In the genomic region with DNA sequence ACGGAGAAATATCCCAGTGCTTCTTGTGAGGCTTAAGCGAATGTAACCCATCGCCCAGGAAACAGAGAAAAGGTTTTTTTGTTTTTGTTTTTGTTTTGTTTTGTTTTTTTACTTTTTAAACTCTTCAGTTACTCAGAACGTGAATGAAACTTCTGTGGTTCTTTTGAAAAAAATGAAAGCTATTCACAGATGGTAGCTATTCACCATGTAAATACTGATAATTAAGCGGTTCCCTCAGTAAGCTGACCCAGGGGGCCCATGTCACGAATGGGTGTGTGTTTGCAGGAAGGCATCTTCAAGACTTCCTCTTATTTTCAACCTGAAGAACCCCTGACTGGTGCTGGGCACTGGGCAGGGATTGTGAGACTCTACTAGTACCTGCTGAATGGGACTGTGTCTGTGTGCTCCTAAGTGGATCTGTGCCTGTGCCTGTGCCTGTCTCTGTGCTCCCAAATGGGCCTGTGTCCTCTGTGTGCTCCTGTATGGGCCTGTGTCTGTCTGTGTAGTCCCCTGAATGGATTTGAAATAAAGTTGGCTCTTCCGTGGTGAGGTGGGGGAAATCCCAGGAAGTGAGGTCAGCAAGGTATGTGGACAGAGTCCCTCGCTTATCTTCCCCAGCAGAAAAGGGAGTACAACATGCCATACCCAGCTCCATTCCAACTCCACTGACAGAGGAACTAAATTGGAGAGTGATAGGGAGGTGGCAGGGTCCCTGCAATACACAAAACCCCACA, we compare ENCODE assay signal across 17 mouse cellular contexts. TPM values are rescaled to one million over a fixed set of nuclear protein-coding genes. Genes with fewer than 3 reads are reported as not detected.
DNase-seq lines count a peak whose midpoint lies in the region; ATAC-seq and TF ChIP-seq lines count a peak whose summit lies in the region.
"Had no signal": no experiment of that assay in that cellular context is flagged by ENCODE, and none has a peak within 500 bp of the region (broad histone marks: within the 10 kb centered on the region; RNA-seq: fewer than 3 reads in every experiment).

No protein-coding gene starts in this region.

- 0 out of 2 replicates have a peak, but pooled peaks have one; percentile 6 for TF ChIP-seq EP300 in liver, embryonic 14.5 days (IDR thresholded peaks at IDR 0.05; ENCODE audit: low read depth)
- no peak for TF ChIP-seq EP300 in stomach, postnatal 0 days (optimal IDR thresholded peaks at IDR 0.05)

- peak; percentile 17; the same call in 1 of the 2 replicates for ATAC-seq in liver, embryonic 14.5 days (ENCODE audit: insufficient read depth)
- peak; percentile 53 for ATAC-seq in stomach, postnatal 0 days (ENCODE audit: low FRiP score, low TSS enrichment)

- intact Hi-C loops in left cerebral cortex, postnatal 10 days (cut with DNase I), result no loop called here

- no peak overlapping the region for H3K4me3 ChIP-seq in spleen, adult 2 months (ENCODE audit: extremely low read depth, insufficient read depth, insufficient read length)
- H3K4me3 ChIP-seq in embryonic facial prominence, embryonic 10.5 days, result no peak overlapping the region
- H3K4me3 ChIP-seq in liver, embryonic 14.5 days (ENCODE audit: insufficient read depth in 1 of 2, low read depth in 2 of 2, low read length in 2 of 2), result no peak overlapping the region
- H3K4me3 ChIP-seq in stomach, postnatal 0 days (ENCODE audit: low read depth, low read length), result no peak overlapping the region
- H3K4me3 ChIP-seq: erythroblast, embryonic 14.5 days; gastrocnemius, adult 2 months; midbrain, embryonic 10.5 days had no signal

- H3K4me2 ChIP-seq in liver, embryonic 14.5 days (ENCODE audit: low read depth), result peak overlapping the region; percentile 31
- H3K4me2 ChIP-seq in stomach, postnatal 0 days (replicated peaks; ENCODE audit: low read depth), result no peak overlapping the region

- peak in 1 of 2 experiments; percentile 43 for DNase-seq in spleen, adult 2 months (ENCODE audit: low read depth in 1 of 2, low spot score in 2 of 2)
- DNase-seq in spleen, postnatal 14 days (ENCODE audit: low spot score in 2 of 2), result no peak
- DNase-seq in embryonic facial prominence, embryonic 10.5 days (ENCODE audit: low spot score), result peak; percentile 29
- no peak for DNase-seq in liver, embryonic 14.5 days (ENCODE audit: low read depth in 3 of 3, low spot score in 3 of 3)
- no peak for DNase-seq in stomach, postnatal 0 days (ENCODE audit: low spot score)
- DNase-seq in left cerebral cortex, postnatal 10 days (ENCODE audit: extremely low spot score in 1 of 2, low spot score in 2 of 2), result no peak
- no peak for DNase-seq in urinary bladder, postnatal 4 days (ENCODE audit: low spot score in 2 of 2)
- DNase-seq in right cerebral cortex, adult 2 months (ENCODE audit: low spot score in 2 of 2), result no peak
- DNase-seq: adrenal gland, adult 8-10 months; cerebellum, adult 2 months had no signal

- H3K27me3 ChIP-seq in spleen, adult 2 months (ENCODE audit: control insufficient read depth, insufficient read depth, low read length), result no peaks in the 10 kb centered on the region
- no peaks in the 10 kb centered on the region for H3K27me3 ChIP-seq in embryonic facial prominence, embryonic 10.5 days (replicated peaks; ENCODE audit: low read depth, poor library complexity, severe bottlenecking)
- H3K27me3 ChIP-seq in liver, embryonic 14.5 days (ENCODE audit: control insufficient read depth, insufficient read depth, low read length), result no peaks in the 10 kb centered on the region
- no peaks in the 10 kb centered on the region for H3K27me3 ChIP-seq in stomach, postnatal 0 days (ENCODE audit: control insufficient read depth, insufficient read depth, low read length)

- TF ChIP-seq CTCF in spleen, adult 2 months (IDR thresholded peaks at IDR 0.05; ENCODE audit: extremely low read depth, insufficient read depth, insufficient read length, insufficient replicate concordance), result no peak
- no peak for TF ChIP-seq CTCF in liver, embryonic 14.5 days (IDR thresholded peaks at IDR 0.05; ENCODE audit: low read depth)
- TF ChIP-seq CTCF in stomach, postnatal 0 days (IDR thresholded peaks at IDR 0.05; ENCODE audit: low read depth), result no peak

- TF ChIP-seq POLR2A in spleen, adult 2 months (IDR thresholded peaks at IDR 0.05; ENCODE audit: low read depth, low read length), result no peak

- peaks cover 32% of the 10 kb centered on the region; the same call in 1 of the 2 replicates for H3K4me1 ChIP-seq in spleen, adult 2 months (ENCODE audit: control insufficient read depth, insufficient read depth, insufficient read length)
- peaks cover 20% of the 10 kb centered on the region for H3K4me1 ChIP-seq in embryonic facial prominence, embryonic 10.5 days
- peaks cover 51 to 77% of the 10 kb centered on the region in 2 experiments for H3K4me1 ChIP-seq in liver, embryonic 14.5 days (replicated peaks; ENCODE audit: control insufficient read depth in 2 of 2, insufficient read depth in 2 of 2, low read length in 1 of 2)
- H3K4me1 ChIP-seq in stomach, postnatal 0 days (replicated peaks; ENCODE audit: control insufficient read depth, insufficient read depth), result peaks cover 6% of the 10 kb centered on the region
- H3K4me1 ChIP-seq: midbrain, embryonic 10.5 days had no signal

- peak overlapping the region; percentile 84 for H3K27ac ChIP-seq in spleen, adult 2 months (ENCODE audit: insufficient read depth, low read length)
- H3K27ac ChIP-seq in embryonic facial prominence, embryonic 10.5 days (replicated peaks), result peak overlapping the region; percentile 70
- peak overlapping the region; percentile 92 for H3K27ac ChIP-seq in liver, embryonic 14.5 days
- peak overlapping the region; percentile 71 for H3K27ac ChIP-seq in stomach, postnatal 0 days (replicated peaks)
- H3K27ac ChIP-seq: gastrocnemius, adult 2 months; midbrain, embryonic 10.5 days had no signal

- WGBS in spleen, adult 2 months, result 38% methylated on average over 8 of the region's 8 CpGs
- 67% methylated on average over 8 of the region's 8 CpGs for WGBS in embryonic facial prominence, embryonic 10.5 days
- WGBS in liver, embryonic 14.5 days (ENCODE audit: insufficient replicate concordance), result 44% methylated on average over 8 of the region's 8 CpGs
- 65% methylated on average over 8 of the region's 8 CpGs for WGBS in stomach, postnatal 0 days

- H3K36me3 ChIP-seq in spleen, adult 2 months (ENCODE audit: control insufficient read depth, insufficient read depth, low read length), result no peaks in the 10 kb centered on the region
- H3K36me3 ChIP-seq in embryonic facial prominence, embryonic 10.5 days (replicated peaks), result no peaks in the 10 kb centered on the region
- H3K36me3 ChIP-seq in liver, embryonic 14.5 days (replicated peaks; ENCODE audit: control insufficient read depth, insufficient read depth, low read depth), result no peaks in the 10 kb centered on the region
- H3K36me3 ChIP-seq in stomach, postnatal 0 days (ENCODE audit: control insufficient read depth, insufficient read depth, low read length), result no peaks in the 10 kb centered on the region
- H3K36me3 ChIP-seq: midbrain, embryonic 10.5 days had no signal

- H3K9me3 ChIP-seq in embryonic facial prominence, embryonic 10.5 days, result no peaks in the 10 kb centered on the region
- H3K9me3 ChIP-seq in liver, embryonic 14.5 days (ENCODE audit: control insufficient read depth, low read length), result no peaks in the 10 kb centered on the region
- no peaks in the 10 kb centered on the region for H3K9me3 ChIP-seq in stomach, postnatal 0 days (ENCODE audit: control insufficient read depth, low read length)
- H3K9me3 ChIP-seq: midbrain, embryonic 10.5 days had no signal

- H3K9ac ChIP-seq in liver, embryonic 14.5 days (replicated peaks), result peak overlapping the region; percentile 67
- H3K9ac ChIP-seq in stomach, postnatal 0 days (ENCODE audit: low read length), result no peak overlapping the region

RNA-seq across cellular contexts. Expression of a gene that starts 38.1 kb away (rescaled TPM):
- polyA plus RNA-seq in spleen, adult 2 months (2012; rRNA removed), result 22.3 and 25.4 TPM in 2 replicates
- polyA plus RNA-seq in embryonic facial prominence, embryonic 10.5 days (2016; fragmentation: Nextera tagmentation; extraction: Ambion mirVana), result 56.9 and 57.6 TPM in 2 replicates
- 9.3 and 11.6 TPM in 2 replicates for polyA plus RNA-seq in liver, embryonic 14.5 days (2012; rRNA removed)
- polyA plus RNA-seq in liver, embryonic 14.5 days (2014; fragmentation: Nextera tagmentation; extraction: Ambion mirVana), result 15.4 and 16.2 TPM in 2 replicates
- 18.3 and 19.2 TPM in 2 replicates for polyA plus RNA-seq in stomach, postnatal 0 days (2015; fragmentation: Nextera tagmentation; extraction: Ambion mirVana)
- total RNA-seq in left cerebral cortex, postnatal 10 days (2021), result 10 to 100 TPM; 68.8 to 75.0 TPM

RNA-seq across cellular contexts. Expression of a gene that starts 41.0 kb away (rescaled TPM):
- 40.0 and 43.8 TPM in 2 replicates for polyA plus RNA-seq in spleen, adult 2 months (2012; rRNA removed)
- polyA plus RNA-seq in embryonic facial prominence, embryonic 10.5 days (2016; fragmentation: Nextera tagmentation; extraction: Ambion mirVana), result 7.8 and 8.9 TPM in 2 replicates
- polyA plus RNA-seq in liver, embryonic 14.5 days (2012; rRNA removed), result 12.4 and 12.7 TPM in 2 replicates
- 24.9 and 28.7 TPM in 2 replicates for polyA plus RNA-seq in liver, embryonic 14.5 days (2014; fragmentation: Nextera tagmentation; extraction: Ambion mirVana)
- 52.3 and 55.4 TPM in 2 replicates for polyA plus RNA-seq in stomach, postnatal 0 days (2015; fragmentation: Nextera tagmentation; extraction: Ambion mirVana)
- total RNA-seq in left cerebral cortex, postnatal 10 days (2021), result 1 to 10 TPM; 7.9 to 8.9 TPM

RNA-seq across cellular contexts. Expression of a gene that starts 55.4 kb away (rescaled TPM):
- not detected in 2 replicates for polyA plus RNA-seq in spleen, adult 2 months (2012; rRNA removed)
- not detected in 2 replicates for polyA plus RNA-seq in embryonic facial prominence, embryonic 10.5 days (2016; fragmentation: Nextera tagmentation; extraction: Ambion mirVana)
- 0.04 and 0.14 TPM in 2 replicates for polyA plus RNA-seq in liver, embryonic 14.5 days (2012; rRNA removed)
- 0.67 TPM in 1 of 2 replicates, not detected in the other for polyA plus RNA-seq in liver, embryonic 14.5 days (2014; fragmentation: Nextera tagmentation; extraction: Ambion mirVana)
- polyA plus RNA-seq in stomach, postnatal 0 days (2015; fragmentation: Nextera tagmentation; extraction: Ambion mirVana), result not detected in 2 replicates
- total RNA-seq in left cerebral cortex, postnatal 10 days (2021), result not detected
- total RNA-seq: ES-E14; heart, postnatal 14 days had no signal
- polyA plus RNA-seq: cerebellum, adult 2 months; erythroblast, embryonic 14.5 days; limb, embryonic 11.5 days; midbrain, embryonic 10.5 days; neural tube, embryonic 14.5 days had no signal
